Mouse (Mus musculus): ENCODE data around the gene Stx1a.

Stx1a gene

DNA sequence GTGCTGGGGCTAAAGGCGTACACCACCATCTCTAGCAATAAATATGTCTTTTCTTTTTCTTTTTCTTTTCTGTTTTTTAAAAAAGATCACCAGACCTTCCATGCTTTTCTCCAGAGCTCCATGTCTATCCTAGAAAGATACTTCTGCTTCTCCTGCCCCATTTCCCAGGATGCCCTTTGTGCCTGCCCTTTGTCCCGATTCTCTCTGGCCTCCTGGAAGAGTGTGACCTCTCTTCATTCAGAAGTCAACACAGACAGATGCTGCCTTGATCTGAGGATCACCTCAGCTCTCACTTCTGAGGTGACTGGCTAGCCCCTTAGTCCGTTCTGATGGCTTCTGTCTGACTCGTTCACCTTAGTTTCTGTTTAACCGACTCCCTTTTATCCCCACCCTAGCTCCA lies 57.3 kb downstream of the Stx1a start:
- TF ChIP-seq GATA4 (IDR thresholded peaks at IDR 0.05; ENCODE audit: insufficient replicate concordance, low read length): no peak

- no peak for TF ChIP-seq GATA4 (IDR thresholded peaks at IDR 0.05; ENCODE audit: insufficient replicate concordance, low read length)
Measured at GRCm38 (mm10) chr5:135086871-135087270, 63.6 kb downstream of the Stx1a start.

- no peak; the same call in 1 of the 2 replicates for TF ChIP-seq GATA4 (IDR thresholded peaks at IDR 0.05; ENCODE audit: insufficient replicate concordance, low read length)
Measured at GRCm38 (mm10) chr5:135089653-135090052, 66.4 kb downstream of the Stx1a start, which contains the start of gene Mlxipl. Gene Mlxipl (plus strand): TSS chr5:135089890.
